Mouse (Mus musculus): ENCODE results near the gene Slc37a2. TPM values are rescaled to one million over a fixed set of nuclear protein-coding genes. Genes with fewer than 3 reads are reported as not detected.

Slc37a2 gene
- polyA plus RNA-seq (2014; fragmentation: Illumina TruSeq; extraction: RNeasy Lipid Tissue Mini Kit (QIAGEN cat#74804); ENCODE audit: insufficient read depth, low read depth, low replicate concordance): 1.8 TPM

GRCm38 (mm10) chr9:37255149-37255888, at the start of gene Slc37a2:
Gene Slc37a2, minus strand, starts transcription at chr9:37255738.

GRCm38 (mm10) chr9:37207929-37208411, 47.6 kb downstream of the Slc37a2 start, which contains the start of gene Tmem218:
Gene Tmem218, plus strand, starts transcription at chr9:37208223.

Other genes with a start within 250 kb of the Slc37a2 start
- gene Pknox2, start 108.3 kb downstream of the Slc37a2 start, polyA plus RNA-seq (2014; fragmentation: Illumina TruSeq; extraction: RNeasy Lipid Tissue Mini Kit (QIAGEN cat#74804); ENCODE audit: insufficient read depth, low read depth, low replicate concordance): 8.9 TPM
- gene Tmem218, start 47.5 kb downstream of the Slc37a2 start, polyA plus RNA-seq (2014; fragmentation: Illumina TruSeq; extraction: RNeasy Lipid Tissue Mini Kit (QIAGEN cat#74804); ENCODE audit: insufficient read depth, low read depth, low replicate concordance): 5.5 TPM
- 0.49 TPM for gene Ccdc15, start 92.7 kb upstream of the Slc37a2 start, polyA plus RNA-seq (2014; fragmentation: Illumina TruSeq; extraction: RNeasy Lipid Tissue Mini Kit (QIAGEN cat#74804); ENCODE audit: insufficient read depth, low read depth, low replicate concordance)
- 1.0 TPM for gene Hepacam, start 111.6 kb upstream of the Slc37a2 start, polyA plus RNA-seq (2014; fragmentation: Illumina TruSeq; extraction: RNeasy Lipid Tissue Mini Kit (QIAGEN cat#74804); ENCODE audit: insufficient read depth, low read depth, low replicate concordance)
- gene Robo4, start 146.2 kb upstream of the Slc37a2 start, polyA plus RNA-seq (2014; fragmentation: Illumina TruSeq; extraction: RNeasy Lipid Tissue Mini Kit (QIAGEN cat#74804); ENCODE audit: insufficient read depth, low read depth, low replicate concordance): 26.5 TPM
- gene Robo3, start 177.5 kb upstream of the Slc37a2 start, polyA plus RNA-seq (2014; fragmentation: Illumina TruSeq; extraction: RNeasy Lipid Tissue Mini Kit (QIAGEN cat#74804); ENCODE audit: insufficient read depth, low read depth, low replicate concordance): not detected
- gene Msantd2, start 233.6 kb upstream of the Slc37a2 start, polyA plus RNA-seq (2014; fragmentation: Illumina TruSeq; extraction: RNeasy Lipid Tissue Mini Kit (QIAGEN cat#74804); ENCODE audit: insufficient read depth, low read depth, low replicate concordance): 10.8 TPM

All from lung, adult 10 weeks (tissue).